10 mouse cellular contexts compared by ENCODE assay signal in genomic region chr9:105876124-105876523, GRCm38 (mm10). TPM values are rescaled to one million over a fixed set of nuclear protein-coding genes. Genes with fewer than 3 reads are reported as not detected.
"Had no signal": no experiment of that assay in that cellular context is flagged by ENCODE, and none has a peak within 500 bp of the region (broad histone marks: within the 10 kb centered on the region; RNA-seq: fewer than 3 reads in every experiment).

No protein-coding gene starts in this region.

- H3K4me2 ChIP-seq: limb, embryonic 13.5 days; neural tube, embryonic 12.5 days; stomach, embryonic 15.5 days had no signal

- H3K36me3 ChIP-seq: limb, embryonic 13.5 days; neural tube, embryonic 12.5 days; stomach, embryonic 15.5 days had no signal

- H3K9ac ChIP-seq: limb, embryonic 13.5 days; liver, embryonic 14.5 days; neural tube, embryonic 12.5 days; stomach, embryonic 15.5 days had no signal

- H3K4me3 ChIP-seq: limb, embryonic 13.5 days; neural tube, embryonic 12.5 days; stomach, embryonic 15.5 days had no signal

- DNase-seq: kidney, postnatal 10 days; left cerebral cortex, postnatal 4 days; lung, adult 18-20 months; right cerebral cortex, postnatal 14 days had no signal

- H3K27ac ChIP-seq: limb, embryonic 13.5 days; liver, embryonic 14.5 days; neural tube, embryonic 12.5 days; stomach, embryonic 15.5 days had no signal

- H3K27me3 ChIP-seq: limb, embryonic 13.5 days; neural tube, embryonic 12.5 days; stomach, embryonic 15.5 days had no signal

- H3K9me3 ChIP-seq: limb, embryonic 13.5 days; neural tube, embryonic 12.5 days; stomach, embryonic 15.5 days had no signal

- H3K4me1 ChIP-seq: limb, embryonic 13.5 days; neural tube, embryonic 12.5 days; stomach, embryonic 15.5 days had no signal

RNA-seq across cellular contexts. Expression of gene Col6a6, which starts 48.2 kb away (rescaled TPM):
- total RNA-seq: megakaryocyte-erythroid progenitor cell, adult 5-6 weeks; neutrophil, adult 5-6 weeks had no signal
